Mouse (Mus musculus) megakaryocyte, embryonic 14.5 days (primary cell): ENCODE measurements around the gene Ap1ar.

Source experiments
- FLI1 ChIP-seq: IDR thresholded peaks from 2 replicates; pipeline ENCODE4 v1.6.1; 2012; ENCODE audit warnings: low read length, inconsistent platforms, mixed read lengths
- GATA1 ChIP-seq: IDR thresholded peaks from 3 replicates; pipeline ENCODE4 v1.6.1; 2012; ENCODE audit warnings: mixed read lengths, low read length, inconsistent platforms, borderline replicate concordance

DNA sequence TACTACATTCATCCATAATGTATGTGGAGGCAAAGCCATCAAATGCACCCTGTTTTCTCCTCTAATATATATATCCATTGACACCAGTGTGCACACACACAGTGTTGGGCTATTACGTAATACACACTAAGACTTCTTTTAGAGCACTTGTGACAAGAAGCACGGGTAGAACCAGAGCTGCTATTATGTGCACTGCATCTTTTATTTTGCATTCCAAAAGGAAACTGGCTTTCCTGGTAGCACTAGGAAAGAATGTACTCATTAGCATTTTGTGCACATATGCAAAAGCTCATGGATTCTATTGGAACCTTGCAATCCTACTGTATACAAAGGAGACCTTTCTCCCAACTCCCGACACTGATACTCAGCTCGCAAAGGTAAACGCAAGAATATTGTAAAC lies 31.6 kb upstream of the Ap1ar start:
- TF ChIP-seq GATA1 (no peak), FLI1 (no peak)
